In the genomic region with DNA sequence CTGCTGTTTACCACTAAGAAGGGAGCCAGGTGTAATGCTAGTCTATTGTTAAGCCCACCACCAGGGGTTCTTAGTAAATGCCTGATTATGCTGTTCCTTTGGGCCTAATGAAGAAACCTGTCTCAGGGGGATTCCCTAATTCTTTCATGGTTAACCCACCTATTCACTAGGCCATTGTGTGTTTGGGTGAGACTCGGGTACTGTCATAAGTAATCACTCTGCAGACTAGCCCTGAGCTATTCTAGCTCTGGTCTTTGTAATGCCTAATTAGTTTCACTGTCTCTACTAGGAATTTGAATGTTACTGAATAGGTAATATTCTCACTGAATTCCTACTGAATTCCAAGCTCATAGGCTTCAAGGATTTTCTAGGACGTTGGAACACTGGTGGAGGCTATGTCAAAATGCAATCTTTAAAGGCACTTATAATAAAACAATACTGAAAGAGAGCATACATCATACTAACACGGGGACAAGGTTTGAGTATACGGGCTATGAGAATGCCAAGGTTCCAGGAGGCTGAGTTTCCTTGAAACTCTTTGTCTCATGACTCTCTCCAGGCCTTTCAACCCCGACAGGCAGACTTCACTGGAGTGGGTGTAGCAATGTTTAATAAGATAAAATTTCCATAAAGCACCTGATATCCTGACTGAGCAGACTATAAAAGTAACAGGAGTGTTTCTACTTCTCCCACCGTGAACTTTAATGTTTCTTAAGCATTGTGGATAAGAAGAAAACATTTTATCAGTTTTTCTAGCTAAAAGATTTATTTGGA, we compare ENCODE assay signal across 6 mouse cellular contexts.
A peak's percentile ranks its signal among the peaks of the same experiment; 100 is the strongest.
DNase-seq lines count a peak whose midpoint lies in the region; ATAC-seq and TF ChIP-seq lines count a peak whose summit lies in the region.
"Not testable (repeated sequence)": the region's sequence is repeated elsewhere in the genome, so short reads cannot be mapped to it uniquely, and the experiment has no call there.

No protein-coding gene starts in this region.

- not testable (repeated sequence) for TF ChIP-seq POLR2A in brain, embryonic 14.5 days (IDR thresholded peaks at IDR 0.05; ENCODE audit: borderline replicate concordance, extremely low read depth, insufficient read depth, insufficient read length, poor library complexity, severe bottlenecking)

- WGBS in hindbrain, embryonic 12.5 days = 32% methylated on average over 6 of the region's 6 CpGs
- 16% methylated on average over 6 of the region's 6 CpGs for WGBS in midbrain, embryonic 14.5 days

- H3K36me3 ChIP-seq in hindbrain, embryonic 12.5 days; midbrain, embryonic 14.5 days (ENCODE audit: control insufficient read depth, insufficient read depth, low read length): not testable (repeated sequence)

- H3K27me3 ChIP-seq in hindbrain, embryonic 12.5 days; midbrain, embryonic 14.5 days (ENCODE audit: control insufficient read depth, insufficient read depth, low read length): not testable (repeated sequence)

- not testable (repeated sequence) for H3K9me3 ChIP-seq in hindbrain, embryonic 12.5 days (replicated peaks); midbrain, embryonic 14.5 days (ENCODE audit: control insufficient read depth, low read length)

- H3K4me2 ChIP-seq in hindbrain, embryonic 12.5 days (replicated peaks); midbrain, embryonic 14.5 days (ENCODE audit: low read length): not testable (repeated sequence)

- DNase-seq in ES-CJ7 (ENCODE audit: low read depth, low spot score) (peak; percentile 44), R1 (ENCODE audit: low read depth, low spot score) (peak; percentile 83)
- peak; percentile 34 for DNase-seq in brain, embryonic 14.5 days (ENCODE audit: low read depth)
- DNase-seq in midbrain, embryonic 14.5 days = peak; percentile 47
- DNase-seq in retina, postnatal 1 day = peak; percentile 28

- H3K4me1 ChIP-seq in hindbrain, embryonic 12.5 days; midbrain, embryonic 14.5 days (ENCODE audit: control insufficient read depth, insufficient read depth, low read length): not testable (repeated sequence)

- ATAC-seq in hindbrain, embryonic 12.5 days (ENCODE audit: low FRiP score) = peak; percentile 65; the same call in 1 of the 2 replicates
- peak; percentile 65; the same call in 1 of the 2 replicates for ATAC-seq in midbrain, embryonic 14.5 days (ENCODE audit: low FRiP score, low TSS enrichment)

- not testable (repeated sequence) for H3K27ac ChIP-seq in hindbrain, embryonic 12.5 days; midbrain, embryonic 14.5 days (replicated peaks; ENCODE audit: low read depth, low read length)

- not testable (repeated sequence) for H3K9ac ChIP-seq in hindbrain, embryonic 12.5 days; midbrain, embryonic 14.5 days (replicated peaks; ENCODE audit: low read length)

- H3K4me3 ChIP-seq in hindbrain, embryonic 12.5 days; midbrain, embryonic 14.5 days (replicated peaks; ENCODE audit: low read depth, low read length): not testable (repeated sequence)

- not testable (repeated sequence) for TF ChIP-seq CTCF in brain, embryonic 14.5 days (IDR thresholded peaks at IDR 0.05; ENCODE audit: borderline replicate concordance, extremely low read depth, insufficient read depth, insufficient read length)

Comparison
In these comparisons a context has a peak if more than half of its experiments do, and no peak if none do; other contexts are left out.
1. DNase-seq: peak in every context shown above with its lines; median percentile 83 in R1; 47 in midbrain, embryonic 14.5 days; 44 in ES-CJ7; 34 in brain, embryonic 14.5 days; 28 in retina, postnatal 1 day.